37 mouse cellular contexts compared by ENCODE assay signal in the genomic region with DNA sequence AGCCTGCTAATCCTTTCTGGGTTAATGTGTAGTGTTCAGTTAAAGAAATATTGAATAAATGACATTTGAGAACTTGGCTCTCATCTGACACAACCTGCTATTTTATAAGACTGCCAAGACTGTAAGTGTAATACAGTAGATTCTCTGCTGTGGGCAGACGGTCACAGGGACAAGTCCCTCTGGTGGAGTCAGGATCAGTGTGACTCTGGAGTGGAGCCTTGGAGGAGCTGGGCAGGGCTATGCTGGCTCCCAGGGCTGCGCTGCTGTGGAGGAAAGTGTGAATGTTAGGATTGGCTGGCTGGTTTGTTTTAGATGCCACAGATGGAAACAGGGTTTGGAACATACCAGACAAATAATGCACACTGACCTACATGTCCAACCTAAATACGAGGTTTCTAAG. TPM values are rescaled to one million over a fixed set of nuclear protein-coding genes. Genes with fewer than 3 reads are reported as not detected.
"Had no signal": no experiment of that assay in that cellular context is flagged by ENCODE, and none has a peak within 500 bp of the region (broad histone marks: within the 10 kb centered on the region; RNA-seq: fewer than 3 reads in every experiment).

No protein-coding gene starts in this region.

- ATAC-seq: liver, embryonic 12.5 days; liver, postnatal 0 days; lung, postnatal 0 days; midbrain, embryonic 13.5 days; midbrain, embryonic 15.5 days; midbrain, embryonic 16.5 days had no signal

- H3K27ac ChIP-seq: limb, embryonic 10.5 days; limb, embryonic 12.5 days; limb, embryonic 13.5 days; limb, embryonic 15.5 days; liver, embryonic 12.5 days; liver, embryonic 13.5 days; liver, embryonic 14.5 days; liver, embryonic 15.5 days; lung, embryonic 15.5 days; macrophage; midbrain, embryonic 10.5 days; midbrain, embryonic 12.5 days; midbrain, embryonic 13.5 days; midbrain, embryonic 15.5 days; neural tube, embryonic 12.5 days; neural tube, embryonic 13.5 days had no signal

- DNase-seq: left cerebral cortex, postnatal 4 days; liver; liver, embryonic 13.5 days; liver, postnatal 0 days; lung, adult 18-20 months; lung, adult 2 months; lung, embryonic 14.5 days; lung, postnatal 10 days; lung, postnatal 14 days; lung, postnatal 36 days; lung, postnatal 4 days; midbrain, embryonic 14.5 days had no signal

- H3K4me1 ChIP-seq: limb, embryonic 10.5 days; limb, embryonic 12.5 days; limb, embryonic 13.5 days; limb, embryonic 15.5 days; liver, embryonic 12.5 days; liver, embryonic 13.5 days; liver, embryonic 15.5 days; lung, embryonic 15.5 days; midbrain, embryonic 10.5 days; midbrain, embryonic 12.5 days; midbrain, embryonic 13.5 days; midbrain, embryonic 15.5 days; neural tube, embryonic 12.5 days; neural tube, embryonic 13.5 days had no signal

- H3K4me2 ChIP-seq: limb, embryonic 12.5 days; limb, embryonic 13.5 days; limb, embryonic 15.5 days; liver, embryonic 11.5 days; liver, embryonic 12.5 days; liver, embryonic 13.5 days; liver, embryonic 15.5 days; lung, embryonic 14.5 days; lung, embryonic 15.5 days; midbrain, embryonic 11.5 days; midbrain, embryonic 12.5 days; midbrain, embryonic 13.5 days; midbrain, embryonic 15.5 days; neural tube, embryonic 12.5 days; neural tube, embryonic 13.5 days had no signal

- H3K9me3 ChIP-seq: limb, embryonic 10.5 days; limb, embryonic 12.5 days; limb, embryonic 13.5 days; limb, embryonic 15.5 days; liver, embryonic 12.5 days; liver, embryonic 13.5 days; liver, embryonic 15.5 days; lung, embryonic 15.5 days; megakaryocyte, embryonic 14.5 days; midbrain, embryonic 10.5 days; midbrain, embryonic 12.5 days; midbrain, embryonic 13.5 days; midbrain, embryonic 15.5 days; neural tube, embryonic 12.5 days; neural tube, embryonic 13.5 days had no signal

- H3K27me3 ChIP-seq: limb, embryonic 12.5 days; limb, embryonic 13.5 days; limb, embryonic 15.5 days; liver, embryonic 12.5 days; liver, embryonic 13.5 days; liver, embryonic 15.5 days; lung, embryonic 15.5 days; megakaryocyte, embryonic 14.5 days; midbrain, embryonic 12.5 days; midbrain, embryonic 13.5 days; midbrain, embryonic 15.5 days; neural tube, embryonic 12.5 days; neural tube, embryonic 13.5 days had no signal

- H3K9ac ChIP-seq: limb, embryonic 12.5 days; limb, embryonic 13.5 days; limb, embryonic 15.5 days; liver, embryonic 12.5 days; liver, embryonic 13.5 days; liver, embryonic 14.5 days; liver, embryonic 15.5 days; liver, postnatal 0 days; lung, embryonic 14.5 days; lung, embryonic 15.5 days; midbrain, embryonic 12.5 days; midbrain, embryonic 13.5 days; midbrain, embryonic 15.5 days; neural tube, embryonic 12.5 days; neural tube, embryonic 13.5 days had no signal

- H3K4me3 ChIP-seq: limb, embryonic 10.5 days; limb, embryonic 12.5 days; limb, embryonic 13.5 days; limb, embryonic 15.5 days; liver, embryonic 12.5 days; liver, embryonic 13.5 days; liver, embryonic 15.5 days; lung, embryonic 15.5 days; megakaryocyte, embryonic 14.5 days; midbrain, embryonic 10.5 days; midbrain, embryonic 12.5 days; midbrain, embryonic 13.5 days; midbrain, embryonic 15.5 days; myocyte; neural tube, embryonic 12.5 days; neural tube, embryonic 13.5 days had no signal

RNA-seq across cellular contexts. Expression of a gene that starts 43.1 kb away (rescaled TPM):
- total RNA-seq: megakaryocyte progenitor cell, adult 5-6 weeks; megakaryocyte, adult 5-6 weeks; megakaryocyte-erythroid progenitor cell, adult 5-6 weeks; monocyte, adult 5-6 weeks had no signal
- polyA plus RNA-seq: limb, embryonic 10.5 days; macrophage had no signal

RNA-seq across cellular contexts. Expression of a gene that starts 44.1 kb away (rescaled TPM):
- total RNA-seq: megakaryocyte-erythroid progenitor cell, adult 5-6 weeks; monocyte, adult 5-6 weeks had no signal
